Mouse (Mus musculus) embryonic facial prominence, embryonic 14.5 days (tissue): Measurements from ENCODE around the gene Odc1. TPM values are rescaled to one million over a fixed set of nuclear protein-coding genes. Genes with fewer than 3 reads are reported as not detected.
A peak's percentile ranks its signal among the peaks of the same experiment; 100 is the strongest.

Experiments used
- ATAC-seq: fragments of 200-750 bp; cut with Nextera tagmentation; 2 replicates; pipeline ENCODE4 v1.8.0; 2017; ENCODE audit warnings: low read depth, moderate number of reproducible peaks, moderate TSS enrichment
- DNase-seq: peaks from one replicate; pipeline ENCODE4 v3.0.0-alpha.2; 2015; ENCODE audit warnings: low spot score
- H3K27ac ChIP-seq: fragments of 300-500 bp; sonication (generic); replicated peaks from 2 replicates; pipeline ENCODE4 v1.5.1; 2014; ENCODE audit warnings: low read depth, mild to moderate bottlenecking, low read length, moderate library complexity
- H3K27me3 ChIP-seq: fragments of 300-500 bp; sonication (generic); replicated peaks from 2 replicates; pipeline ENCODE4 v1.6.1; 2014; ENCODE audit warnings: low read length; ENCODE audit not compliant: control insufficient read depth, insufficient read depth
- H3K36me3 ChIP-seq: fragments of 300-500 bp; sonication (generic); 2 replicates; pipeline ENCODE4 v1.6.1; 2014; ENCODE audit warnings: low read length, mixed read lengths; ENCODE audit not compliant: control insufficient read depth, insufficient read depth
- H3K4me1 ChIP-seq: fragments of 300-500 bp; sonication (generic); 2 replicates; pipeline ENCODE4 v1.6.1; 2014; ENCODE audit warnings: antibody characterized with exemption, low read length; ENCODE audit not compliant: control insufficient read depth, insufficient read depth
- H3K4me2 ChIP-seq: fragments of 300-500 bp; sonication (generic); 2 replicates; pipeline ENCODE4 v1.6.1; 2014; ENCODE audit warnings: low read depth, mild to moderate bottlenecking, low read length, moderate library complexity, mixed read lengths
- H3K4me3 ChIP-seq: fragments of 300-500 bp; sonication (generic); 2 replicates; pipeline ENCODE4 v1.5.1; 2014; ENCODE audit warnings: low read depth, mild to moderate bottlenecking, low read length
- H3K9ac ChIP-seq: fragments of 300-500 bp; sonication (generic); 2 replicates; pipeline ENCODE4 v1.6.1; 2014; ENCODE audit warnings: low read depth, mild to moderate bottlenecking, low read length, moderate library complexity, mixed read lengths
- H3K9me3 ChIP-seq: fragments of 300-500 bp; sonication (generic); 2 replicates; pipeline ENCODE4 v1.6.1; 2016; ENCODE audit warnings: low read length; ENCODE audit not compliant: control insufficient read depth
- WGBS: fragments of 180-500 bp; shearing (Covaris S2); extraction: QIAGEN DNeasy Blood & Tissue Kit; methylation state at CpG from one replicate; pipeline ENCODE4 v1.1.7; 2014; 5-methylcytosine and 5-hydroxymethylcytosine counted together
- polyA plus RNA-seq: library from polyadenylated mRNA; unstranded; fragments of >200 nt; fragmentation: Nextera tagmentation; extraction: Ambion mirVana; gene quantifications from 2 replicates; pipeline ENCODE4 v1.2.1, GENCODE M21; 2014

Odc1 gene
- polyA plus RNA-seq, 1 experiment from 2014 or later: 180 TPM

DNA sequence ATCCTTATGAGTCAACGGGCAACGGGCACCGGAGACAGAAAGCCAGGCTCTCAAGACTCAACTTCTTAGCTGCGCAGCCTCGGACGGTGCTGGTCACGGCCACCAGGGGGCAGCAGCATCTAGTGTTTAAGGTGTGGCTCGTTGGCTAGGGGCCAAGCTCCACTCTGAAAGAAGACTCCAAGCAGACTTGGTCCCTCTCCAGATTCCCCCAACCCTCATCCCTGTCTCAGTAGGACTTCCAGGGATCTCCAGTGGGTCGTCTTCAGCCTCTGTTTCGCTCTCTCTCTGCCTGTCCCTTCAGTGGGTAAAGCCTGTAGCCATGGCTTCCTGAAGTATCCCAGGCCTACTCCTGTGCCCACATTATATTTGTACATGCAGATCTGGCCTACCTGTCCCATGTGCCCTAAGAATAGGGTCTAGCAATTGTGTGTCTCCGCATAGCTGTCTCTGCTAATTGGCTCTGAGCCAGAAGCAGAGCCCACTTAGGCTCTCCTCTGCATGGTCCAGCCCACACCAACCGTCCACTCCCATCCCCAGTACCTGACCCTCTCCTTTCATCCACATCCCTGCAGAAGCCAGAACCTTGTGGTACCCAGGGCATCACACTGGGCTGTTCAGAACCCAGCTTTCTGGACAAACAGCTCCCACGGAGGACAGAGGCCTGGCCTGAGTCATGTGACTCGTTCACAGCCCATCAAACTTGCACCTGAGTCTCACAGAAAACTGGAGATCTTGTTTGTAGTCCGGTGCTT is 9.8 kb downstream of the Odc1 start:
- peak; percentile 26 for ATAC-seq
- H3K4me1 ChIP-seq: no peaks in the 10 kb centered on the region
- WGBS: 35% methylated on average over 15 of the region's 15 CpGs
- no peak overlapping the region for H3K4me3 ChIP-seq
- no peaks in the 10 kb centered on the region for H3K27me3 ChIP-seq
- H3K9me3 ChIP-seq: no peaks in the 10 kb centered on the region
- H3K9ac ChIP-seq: no peak overlapping the region
- H3K36me3 ChIP-seq: peaks cover 20% of the 10 kb centered on the region
- H3K4me2 ChIP-seq: no peak overlapping the region
- no peak overlapping the region for H3K27ac ChIP-seq
- DNase-seq: peak; percentile 93

DNA sequence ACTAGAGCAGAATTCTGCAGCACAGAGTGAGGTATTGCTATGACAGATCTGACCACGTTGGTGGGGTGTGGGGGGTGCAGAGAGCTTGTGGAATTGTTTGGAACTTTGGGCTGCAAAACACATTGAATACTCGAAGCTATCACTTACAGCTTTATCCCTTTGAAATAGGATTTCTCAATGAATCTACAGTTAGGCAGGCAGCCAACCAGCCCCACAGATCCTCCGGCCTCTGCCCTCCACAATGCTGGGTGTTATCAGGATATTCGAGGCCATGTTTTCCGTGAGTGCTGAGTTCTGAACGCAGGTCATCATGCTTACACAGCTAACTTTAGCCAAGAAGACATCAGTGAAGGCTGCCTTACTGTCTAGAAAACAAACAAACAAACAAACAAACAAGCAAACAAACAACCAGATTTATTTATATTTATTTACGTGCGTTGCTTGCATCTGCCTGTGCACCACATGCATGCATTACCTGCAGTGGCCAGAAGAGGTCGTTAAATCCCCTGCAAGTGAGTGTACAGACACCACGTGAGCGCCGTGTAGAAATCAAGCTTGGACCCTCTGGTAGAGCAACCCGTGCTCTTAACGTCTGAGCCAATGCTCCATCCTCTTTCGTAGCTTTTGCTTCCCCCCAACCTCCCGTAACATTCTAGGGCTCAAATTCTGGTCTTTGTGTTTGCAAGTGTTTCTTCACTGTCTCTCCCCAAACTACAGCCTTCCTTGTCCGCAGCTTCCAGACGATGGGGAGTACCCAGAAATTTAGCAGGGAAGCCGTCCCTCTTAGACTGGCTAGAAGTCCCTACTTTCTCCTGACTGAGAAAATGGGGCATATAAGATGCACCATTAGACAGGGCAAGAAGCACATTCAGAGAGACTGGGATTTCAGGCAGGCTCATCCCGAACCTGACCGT is 12.1 kb downstream of the Odc1 start:
- Histone ChIP-seq H3K27me3 (no peaks in the 10 kb centered on the region), H3K9ac (no peak overlapping the region), H3K4me2 (peak overlapping the region; percentile 32), H3K9me3 (no peaks in the 10 kb centered on the region), H3K4me3 (no peak overlapping the region), H3K27ac (no peak overlapping the region), H3K36me3 (peaks cover under 1% of the 10 kb centered on the region), H3K4me1 (no peaks in the 10 kb centered on the region)
- ATAC-seq (peak; percentile 76), DNase-seq (peak; percentile 93)
- 30% methylated on average over 21 of the region's 21 CpGs for WGBS

DNA sequence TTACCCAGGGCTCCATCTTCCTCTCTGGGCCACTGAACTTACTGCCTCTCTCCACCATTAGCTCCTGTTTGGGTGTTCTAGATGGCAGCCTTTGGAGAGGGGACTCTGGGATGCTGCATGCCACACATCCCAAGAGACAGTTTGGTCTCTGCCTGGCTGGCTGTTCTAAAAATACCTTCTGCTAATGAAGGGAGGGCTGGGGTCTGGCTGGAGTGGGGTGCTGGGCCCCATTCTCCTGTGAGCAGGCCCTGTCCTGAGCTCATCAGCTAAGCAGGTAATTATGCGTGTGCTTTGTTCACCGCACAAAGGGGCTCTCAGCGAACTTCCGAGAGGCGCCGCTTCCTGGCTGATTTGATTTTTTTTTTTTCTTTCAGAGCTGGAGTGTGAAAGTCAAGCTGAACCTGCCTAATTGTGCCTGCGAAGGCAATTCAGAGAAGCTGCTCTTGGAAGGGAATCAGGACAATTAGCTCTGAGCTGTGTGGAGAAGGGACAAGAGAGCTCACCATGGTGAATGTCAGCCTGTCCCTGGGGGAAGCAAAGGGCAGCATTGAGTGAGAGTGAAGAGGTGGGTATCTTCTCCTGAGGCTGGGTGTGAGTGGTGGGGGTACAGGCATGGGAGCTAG is 12.9 kb downstream of the Odc1 start:
- Histone ChIP-seq H3K9ac (no peak overlapping the region), H3K36me3 (no peaks in the 10 kb centered on the region), H3K4me1 (no peaks in the 10 kb centered on the region), H3K27ac (no peak overlapping the region), H3K4me3 (no peak overlapping the region), H3K27me3 (no peaks in the 10 kb centered on the region), H3K4me2 (peak overlapping the region; percentile 32; the same call in 1 of the 2 replicates), H3K9me3 (no peaks in the 10 kb centered on the region)
- DNase-seq: peak; percentile 72
- 29% methylated on average over 7 of the region's 7 CpGs for WGBS
- ATAC-seq: peak; percentile 38

DNA sequence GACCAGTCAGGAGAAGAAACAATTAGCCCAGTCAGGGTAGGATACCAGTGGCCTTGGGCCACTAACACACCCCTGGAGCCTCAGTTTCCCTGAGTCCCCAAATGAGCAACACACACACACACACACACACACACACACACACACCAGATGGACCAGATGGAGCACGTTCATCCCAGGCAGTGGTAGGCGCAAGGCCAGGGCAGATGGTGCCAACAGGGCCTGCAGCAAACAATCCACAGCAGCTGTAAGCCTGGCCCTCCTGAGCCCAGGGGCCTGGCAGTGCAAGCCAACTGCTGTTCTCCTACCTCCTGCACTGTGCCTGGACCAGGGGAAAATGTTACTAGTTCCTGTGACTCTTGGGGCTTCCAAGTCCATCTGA is 13.4 kb downstream of the Odc1 start:
- Histone ChIP-seq H3K4me2 (no peak overlapping the region), H3K9me3 (no peaks in the 10 kb centered on the region), H3K27ac (no peak overlapping the region), H3K36me3 (no peaks in the 10 kb centered on the region), H3K4me1 (no peaks in the 10 kb centered on the region), H3K27me3 (no peaks in the 10 kb centered on the region), H3K4me3 (no peak overlapping the region), H3K9ac (no peak overlapping the region)
- WGBS: 20% methylated on average over 1 of the region's 2 CpGs
- ATAC-seq: peak; percentile 26; the same call in 1 of the 2 replicates
- DNase-seq: peak; percentile 35

DNA sequence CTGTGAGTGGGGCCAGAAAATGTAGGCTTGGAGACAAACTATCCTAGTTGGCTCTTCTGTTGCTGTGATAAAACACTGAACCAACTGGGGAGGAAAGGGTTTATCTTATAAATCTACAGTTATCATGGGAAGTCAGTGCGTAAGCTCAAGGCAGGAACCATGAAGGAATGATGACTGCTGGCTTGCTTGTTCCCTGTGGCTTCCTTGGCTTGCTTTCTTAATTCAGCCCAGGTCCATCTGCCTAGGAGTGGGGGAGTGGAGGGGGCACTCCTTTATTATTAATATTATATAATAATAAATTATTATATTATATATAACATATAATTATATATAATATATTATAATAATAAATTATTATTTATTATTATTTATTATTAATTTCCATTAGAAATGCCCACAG is 17.8 kb downstream of the Odc1 start:
- Histone ChIP-seq H3K9me3 (no peaks in the 10 kb centered on the region), H3K27ac (no peak overlapping the region), H3K36me3 (no peaks in the 10 kb centered on the region), H3K9ac (no peak overlapping the region), H3K4me1 (no peaks in the 10 kb centered on the region), H3K4me2 (no peak overlapping the region), H3K27me3 (no peaks in the 10 kb centered on the region), H3K4me3 (no peak overlapping the region)
- DNase-seq: no peak
- ATAC-seq: no peak
- 68% methylated on average over 1 of the region's 1 CpGs for whole genome bisulfite sequencing

DNA sequence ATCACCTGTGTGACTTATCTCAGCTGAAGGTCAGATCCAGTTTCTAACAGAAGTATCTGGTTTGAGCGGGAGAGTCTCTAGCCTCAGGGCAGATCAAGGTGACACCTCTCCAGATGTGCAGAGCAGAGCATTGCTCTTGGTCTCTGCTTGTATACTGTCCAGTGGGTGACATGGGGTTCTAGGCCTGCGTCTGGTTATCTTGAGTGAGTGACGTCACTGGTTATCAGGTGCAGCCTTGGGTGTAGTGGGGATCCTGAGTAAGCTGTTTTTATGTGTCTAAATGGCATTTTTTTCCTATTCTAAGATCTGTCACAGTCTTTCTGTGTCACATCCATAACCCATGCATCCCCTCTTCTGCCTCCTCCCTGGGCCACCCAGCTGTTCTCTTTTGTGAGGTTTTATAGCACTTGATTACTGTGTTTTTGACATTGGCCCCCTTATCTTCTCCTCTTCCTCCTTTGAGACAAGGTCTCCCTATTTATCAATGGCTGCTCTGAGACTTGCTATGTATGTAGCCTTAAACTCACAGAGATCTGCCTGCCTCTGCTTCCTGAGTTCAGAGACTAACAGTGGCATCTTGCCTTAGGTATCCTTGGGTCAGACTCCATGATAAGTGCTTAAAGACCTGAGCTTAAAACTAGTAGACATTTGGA is 20.9 kb downstream of the Odc1 start:
- Histone ChIP-seq H3K27ac (no peak overlapping the region), H3K4me1 (no peaks in the 10 kb centered on the region), H3K4me3 (no peak overlapping the region), H3K4me2 (no peak overlapping the region), H3K9me3 (no peaks in the 10 kb centered on the region), H3K27me3 (no peaks in the 10 kb centered on the region), H3K36me3 (no peaks in the 10 kb centered on the region), H3K9ac (no peak overlapping the region)
- ATAC-seq (no peak), DNase-seq (no peak)
- 75% methylated on average over 3 of the region's 3 CpGs for WGBS

DNA sequence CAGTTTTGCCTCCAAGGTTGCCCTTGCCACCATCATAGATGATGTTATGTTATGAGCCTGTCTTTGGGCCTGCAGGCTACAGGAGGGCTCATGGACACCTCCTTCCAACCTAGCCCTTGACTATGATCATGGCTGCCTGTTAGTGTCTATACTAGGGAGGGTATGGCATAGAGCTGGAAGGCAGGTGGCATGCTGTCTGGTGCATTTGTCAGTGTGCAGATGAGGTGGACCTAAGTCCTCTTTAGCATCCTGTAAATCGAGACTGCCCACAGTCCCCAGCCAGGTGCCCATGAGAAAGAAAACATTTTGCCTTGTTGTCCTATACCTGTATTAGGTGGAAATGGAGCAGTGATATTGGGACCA is 21.4 kb downstream of the Odc1 start:
- H3K27ac ChIP-seq: no peak overlapping the region
- H3K4me1 ChIP-seq: no peaks in the 10 kb centered on the region
- 79% methylated on average over 1 of the region's 1 CpGs for WGBS
- H3K4me2 ChIP-seq: no peak overlapping the region
- H3K4me3 ChIP-seq: no peak overlapping the region
- H3K9ac ChIP-seq: no peak overlapping the region
- no peaks in the 10 kb centered on the region for H3K27me3 ChIP-seq
- DNase-seq (no peak), ATAC-seq (no peak)
- H3K9me3 ChIP-seq: no peaks in the 10 kb centered on the region
- H3K36me3 ChIP-seq: no peaks in the 10 kb centered on the region

DNA sequence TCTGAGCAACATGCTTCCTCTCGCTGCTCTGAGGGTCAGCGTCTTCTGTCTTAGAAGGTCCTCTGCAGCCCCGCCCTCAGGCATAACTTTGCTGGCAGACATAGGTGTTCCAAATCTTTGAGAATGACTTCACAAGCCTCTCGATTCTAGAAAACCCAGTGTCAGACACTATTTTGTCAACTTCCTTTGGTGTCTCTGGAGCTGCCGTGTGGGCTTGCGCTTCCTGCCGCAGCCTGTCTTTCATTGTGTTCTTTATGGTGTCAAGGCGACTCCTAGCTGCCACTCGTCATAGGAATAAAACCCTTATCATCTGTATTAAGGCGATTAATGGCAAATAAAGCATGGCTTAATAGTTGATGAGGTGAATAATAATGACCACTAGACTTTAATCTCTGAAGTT is 24.0 kb downstream of the Odc1 start:
- 88% methylated on average over 10 of the region's 10 CpGs for WGBS
- Histone ChIP-seq H3K9ac (no peak overlapping the region), H3K27ac (no peak overlapping the region), H3K4me3 (no peak overlapping the region), H3K4me1 (no peaks in the 10 kb centered on the region), H3K4me2 (no peak overlapping the region), H3K9me3 (no peaks in the 10 kb centered on the region), H3K27me3 (no peaks in the 10 kb centered on the region), H3K36me3 (no peaks in the 10 kb centered on the region)
- DNase-seq (no peak), ATAC-seq (no peak)
